Mouse (Mus musculus) MEL-GATA-1-ER (cell line): Measurements from ENCODE around the gene Cpz.

ENCODE experiments used
- DNase-seq: peaks from one replicate; pipeline ENCODE4 v3.0.0-alpha.2; 2012; ENCODE audit warnings: low read depth; ENCODE audit errors: extremely low read depth

Cpz gene

DNA sequence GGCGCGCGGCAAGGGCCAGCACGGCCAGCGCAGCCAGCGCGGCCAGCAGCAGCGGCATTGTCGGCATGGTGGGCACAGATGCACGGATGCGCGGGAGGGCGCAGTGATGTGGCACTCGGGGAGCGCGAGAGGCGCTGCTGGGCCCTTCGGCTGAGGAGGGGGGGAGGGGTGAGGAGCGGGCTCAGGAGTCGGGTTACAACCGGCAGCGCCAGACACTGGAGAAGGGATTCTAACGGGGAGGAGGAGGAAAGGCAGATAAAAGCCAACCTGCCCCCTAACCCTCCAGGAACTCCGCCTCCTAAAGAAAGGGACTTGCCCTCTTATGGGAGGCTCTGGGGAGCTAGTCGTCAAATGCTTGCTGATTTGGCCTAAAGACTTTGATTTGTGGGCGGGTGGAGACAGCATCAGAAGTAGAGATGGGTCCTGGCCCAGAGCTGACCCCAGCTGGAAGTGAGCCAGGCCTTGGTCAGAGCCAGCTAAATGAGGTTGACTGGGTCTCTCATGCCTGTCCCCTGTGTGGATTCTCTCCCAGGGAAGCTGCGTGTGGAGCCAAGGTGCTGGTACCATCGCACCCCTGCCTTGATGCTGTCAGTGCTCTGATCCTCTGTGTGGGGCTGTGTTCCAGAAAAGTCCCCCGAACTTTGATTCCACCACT, at the start of gene Cpz:
Cpz (minus strand) TSS at position 230 of the 655 bp plus-strand sequence.
- DNase-seq = no peak

DNA sequence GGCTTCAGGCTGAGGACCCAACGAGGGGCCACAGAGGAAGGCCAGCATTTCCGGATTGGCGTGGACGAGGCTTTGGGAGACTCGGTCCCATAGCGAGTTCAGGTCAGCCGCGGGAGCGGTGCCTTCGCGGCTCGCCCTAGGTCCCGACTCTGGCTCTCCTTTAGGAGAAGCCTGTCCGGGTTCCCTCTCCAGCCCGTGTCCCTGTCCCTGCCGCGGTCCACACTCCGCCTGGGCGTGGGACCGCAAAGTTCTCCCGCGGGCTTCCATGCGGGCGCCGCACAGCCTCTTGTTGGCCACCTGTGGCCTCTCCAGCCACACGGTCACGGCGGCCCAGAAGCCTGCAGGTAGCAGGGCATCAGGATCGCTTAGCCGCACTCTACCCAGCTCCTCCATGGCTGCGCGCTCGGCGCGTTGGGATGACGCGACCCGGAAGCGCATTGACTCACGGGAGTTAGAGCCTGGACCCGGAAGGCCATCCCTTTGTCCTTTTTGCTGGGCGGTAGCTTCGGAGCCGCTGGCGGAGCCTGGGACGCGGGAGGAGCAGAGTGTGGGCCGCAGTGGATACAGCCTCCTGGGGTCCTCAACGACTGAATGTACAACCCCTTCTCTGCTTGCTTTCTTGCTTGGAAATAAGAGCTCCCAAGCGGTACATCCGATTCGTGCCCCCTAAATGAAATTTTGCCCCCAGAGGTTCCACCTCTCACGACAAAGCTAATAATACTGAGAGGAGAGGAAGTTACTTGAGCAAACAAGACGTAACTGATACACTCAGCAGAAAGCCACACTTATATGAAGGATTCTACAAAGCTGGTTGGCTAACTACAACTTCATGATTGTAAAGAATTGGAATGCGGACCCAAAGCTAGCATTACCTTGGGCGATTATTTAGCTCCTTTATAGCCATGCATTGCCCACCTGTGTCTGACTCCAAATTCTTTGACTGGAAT, 49.4 kb upstream of the Cpz start, which contains the start of gene Trmt44:
Trmt44 (minus strand) TSS at position 418 of the 947 bp plus-strand sequence.
- DNase-seq = peak; percentile 86

DNA sequence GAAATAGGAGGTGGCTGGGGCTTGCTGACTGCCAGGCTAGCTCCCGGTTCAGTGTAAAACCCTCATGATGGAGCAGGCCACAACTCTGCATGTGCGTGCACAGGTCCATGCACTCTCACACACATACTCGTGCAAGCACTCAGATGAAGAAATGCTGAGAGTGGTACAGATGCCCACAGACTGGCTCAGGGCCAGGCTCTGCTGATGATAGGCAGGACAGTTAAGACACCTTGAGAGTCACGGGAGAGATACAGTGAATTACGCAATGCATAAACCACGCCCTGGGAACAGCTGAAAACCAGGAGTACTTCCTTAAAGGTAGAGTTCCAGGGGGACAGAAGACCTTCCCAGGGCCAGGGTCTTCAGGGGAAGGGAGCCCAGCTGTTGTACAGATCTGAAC, 46.0 kb upstream of the Cpz start:
- no peak for DNase-seq

DNA sequence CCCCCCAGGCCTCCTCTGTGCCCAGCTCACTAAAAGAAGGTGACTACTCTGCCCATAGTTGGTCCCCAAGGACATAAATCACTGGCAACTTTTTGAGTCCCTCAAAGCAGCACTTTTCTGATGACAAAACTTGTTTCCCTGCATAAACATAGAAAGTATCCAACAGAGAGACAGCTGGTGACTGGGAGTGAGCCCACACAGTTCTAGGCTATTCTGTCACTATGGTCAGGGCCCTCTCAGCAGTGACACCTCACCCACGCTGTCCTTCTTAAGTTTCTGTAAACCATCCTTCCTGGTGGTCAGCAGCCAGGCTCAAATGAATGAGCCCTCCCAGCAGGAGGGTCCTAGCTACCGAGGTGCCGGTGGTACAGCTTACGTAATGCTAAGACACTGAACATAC, 41.1 kb upstream of the Cpz start:
- DNase-seq = no peak

DNA sequence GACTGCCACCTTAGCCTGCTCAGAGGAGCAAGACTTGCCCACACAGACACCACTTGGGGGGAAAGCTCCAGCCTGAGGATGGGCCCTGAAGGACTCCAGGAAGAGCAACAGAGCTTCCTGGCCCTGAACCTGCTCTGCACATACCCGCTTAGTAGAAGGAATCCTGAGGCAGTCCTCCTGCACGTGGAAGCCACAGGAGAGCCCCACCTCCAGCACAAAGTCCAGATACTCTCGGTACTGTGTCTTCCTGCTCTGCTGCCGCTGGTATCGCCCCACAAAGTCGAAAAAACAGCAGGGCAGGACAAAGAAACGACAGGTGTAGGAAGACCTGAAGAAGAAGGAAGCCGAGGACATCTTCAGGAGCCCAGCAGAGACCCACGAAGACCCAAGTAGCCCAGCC, 39.7 kb upstream of the Cpz start:
- DNase-seq = no peak

DNA sequence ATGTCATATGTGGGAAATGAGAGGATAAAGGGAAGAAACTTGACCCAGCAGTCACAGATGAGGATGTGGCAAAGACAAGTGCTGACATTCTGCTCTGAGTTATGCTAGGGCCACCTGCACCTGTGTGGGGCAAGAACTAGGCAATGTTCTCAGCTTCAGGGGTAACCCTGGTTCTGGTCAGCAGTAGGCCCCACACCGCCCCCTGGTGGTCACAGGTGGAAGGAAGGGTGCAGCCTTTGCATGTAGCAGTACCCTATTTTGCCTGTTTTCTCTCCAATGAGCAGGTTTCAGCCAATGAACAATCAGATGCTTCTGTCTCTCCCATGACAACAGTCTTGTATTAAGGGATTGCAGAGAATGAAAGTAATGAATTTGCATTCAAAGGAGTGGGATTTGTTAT, 38.0 kb upstream of the Cpz start:
- peak; percentile 41 for DNase-seq

DNA sequence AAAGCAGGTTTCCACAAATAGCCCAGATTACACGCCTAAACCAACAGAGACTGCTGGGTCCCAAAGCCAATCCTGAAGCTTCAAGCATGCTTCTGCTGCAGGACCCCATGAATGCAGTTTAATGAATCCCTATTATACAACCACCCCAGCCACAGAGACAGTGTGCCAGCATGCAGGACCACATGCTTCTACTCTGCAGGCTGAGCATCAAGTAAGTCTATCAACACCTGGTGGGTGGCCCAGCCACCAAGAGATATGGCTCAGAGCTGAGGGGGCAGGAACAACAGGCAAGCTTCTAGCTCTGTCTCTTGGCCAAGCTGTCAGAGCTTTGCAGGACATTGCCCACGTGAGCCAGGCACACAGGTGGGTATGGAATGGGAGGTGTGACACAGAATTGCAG, 37.1 kb upstream of the Cpz start:
- no peak for DNase-seq

DNA sequence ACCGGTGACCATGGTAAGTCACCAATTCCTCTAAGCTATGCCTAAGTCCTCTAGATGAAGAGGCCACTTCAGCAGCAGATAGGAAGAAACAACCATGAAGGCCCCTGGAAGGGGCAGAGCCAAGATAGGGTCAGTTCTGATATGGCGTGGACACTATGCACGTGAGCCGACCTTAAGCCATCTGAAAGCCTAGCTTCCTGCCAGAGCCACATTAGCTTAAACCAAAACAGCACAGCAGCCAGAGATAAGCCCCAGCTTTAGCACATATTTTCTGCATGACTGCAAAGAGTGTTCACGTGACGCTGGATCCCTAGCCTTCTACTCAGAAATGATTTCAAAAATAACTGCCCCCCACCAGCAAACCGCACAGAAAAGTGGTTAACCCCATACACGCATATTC, 33.9 kb upstream of the Cpz start:
- DNase-seq = no peak

DNA sequence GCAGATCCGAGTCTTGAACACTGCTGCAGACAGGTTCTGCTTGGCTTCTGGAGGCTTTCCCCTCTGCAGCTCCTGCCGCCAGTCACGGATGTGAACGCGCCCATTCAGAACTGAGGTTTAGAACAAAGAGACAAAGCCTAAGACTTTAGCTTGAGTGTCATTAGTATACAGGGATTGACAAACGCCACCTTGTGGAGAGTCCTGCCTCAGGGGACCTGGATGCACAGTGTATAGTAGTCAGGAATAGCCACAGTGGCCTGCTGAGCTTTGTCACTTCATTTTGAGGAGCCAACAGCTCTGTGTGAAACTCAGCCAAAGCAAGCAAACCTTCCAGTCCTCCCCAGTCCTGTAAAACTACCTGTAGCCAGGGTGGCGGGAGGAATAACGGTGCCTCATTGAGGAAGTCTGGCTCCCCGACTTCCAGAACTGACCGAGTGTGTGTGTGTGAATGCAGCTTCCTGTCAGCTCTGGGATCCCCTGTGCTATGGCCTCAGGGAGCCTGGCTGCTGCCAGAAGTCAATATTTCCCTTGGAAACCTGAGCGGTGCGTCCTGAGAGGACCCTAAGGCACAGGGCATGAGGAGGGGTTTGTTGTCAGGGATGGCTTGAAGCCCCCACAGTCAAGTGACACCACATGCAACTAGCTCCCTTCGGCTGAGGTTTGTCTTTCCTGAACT, 32.6 kb upstream of the Cpz start:
- DNase-seq = no peak

DNA sequence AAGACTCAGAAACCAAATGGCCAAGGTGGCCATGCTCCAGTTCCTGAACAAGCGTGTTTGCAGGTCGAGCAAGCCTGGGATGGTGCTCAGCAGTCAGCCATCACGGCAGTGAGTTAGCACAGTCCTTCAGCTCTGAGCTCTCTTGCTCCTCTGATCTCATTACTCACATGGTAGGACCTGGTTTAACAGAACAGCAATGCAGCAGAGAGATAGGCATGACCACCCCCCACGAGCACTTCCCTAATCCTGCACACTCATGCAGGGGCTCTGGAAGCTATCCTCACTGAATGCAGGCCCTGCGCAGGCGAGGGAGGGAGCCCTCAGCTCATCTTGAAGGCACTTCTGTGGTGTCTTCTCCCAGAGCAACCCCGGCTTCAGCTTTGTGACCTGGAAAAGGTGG, 30.9 kb upstream of the Cpz start:
- DNase-seq = peak; percentile 26

DNA sequence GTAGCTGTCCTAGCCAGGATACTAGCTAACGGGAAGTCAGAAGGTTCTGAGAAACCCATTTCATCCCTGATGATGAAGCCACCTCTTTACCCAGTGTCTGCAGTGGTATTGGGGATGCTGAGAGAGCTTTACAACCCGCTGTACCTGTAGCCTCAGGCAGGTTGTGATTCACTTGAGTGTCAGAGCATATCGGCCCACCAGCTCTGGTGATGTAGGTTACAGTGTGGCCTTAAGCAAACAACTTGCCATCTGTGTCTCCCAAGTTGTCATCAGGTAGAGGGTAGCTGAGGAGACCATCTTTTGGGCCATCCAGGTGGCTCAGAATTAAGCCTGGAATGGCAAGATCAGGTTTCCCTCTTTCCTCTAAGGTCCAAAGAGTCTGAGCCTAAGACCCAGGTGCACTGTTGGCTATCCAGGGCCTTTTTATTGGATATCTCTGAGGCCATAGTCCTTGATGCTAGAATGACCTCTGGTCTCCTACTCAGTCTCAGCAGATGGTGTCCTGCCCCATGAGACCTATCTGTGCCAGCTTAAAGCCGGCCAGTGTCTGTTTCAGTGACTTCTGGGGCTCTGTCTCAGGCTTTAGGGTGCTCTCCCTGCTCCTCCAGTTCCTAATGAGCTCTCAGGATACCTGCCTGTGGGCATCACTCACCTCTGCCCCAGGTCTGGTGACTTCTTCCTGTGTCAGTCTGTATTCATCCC, 27.5 kb upstream of the Cpz start:
- DNase-seq = no peak

DNA sequence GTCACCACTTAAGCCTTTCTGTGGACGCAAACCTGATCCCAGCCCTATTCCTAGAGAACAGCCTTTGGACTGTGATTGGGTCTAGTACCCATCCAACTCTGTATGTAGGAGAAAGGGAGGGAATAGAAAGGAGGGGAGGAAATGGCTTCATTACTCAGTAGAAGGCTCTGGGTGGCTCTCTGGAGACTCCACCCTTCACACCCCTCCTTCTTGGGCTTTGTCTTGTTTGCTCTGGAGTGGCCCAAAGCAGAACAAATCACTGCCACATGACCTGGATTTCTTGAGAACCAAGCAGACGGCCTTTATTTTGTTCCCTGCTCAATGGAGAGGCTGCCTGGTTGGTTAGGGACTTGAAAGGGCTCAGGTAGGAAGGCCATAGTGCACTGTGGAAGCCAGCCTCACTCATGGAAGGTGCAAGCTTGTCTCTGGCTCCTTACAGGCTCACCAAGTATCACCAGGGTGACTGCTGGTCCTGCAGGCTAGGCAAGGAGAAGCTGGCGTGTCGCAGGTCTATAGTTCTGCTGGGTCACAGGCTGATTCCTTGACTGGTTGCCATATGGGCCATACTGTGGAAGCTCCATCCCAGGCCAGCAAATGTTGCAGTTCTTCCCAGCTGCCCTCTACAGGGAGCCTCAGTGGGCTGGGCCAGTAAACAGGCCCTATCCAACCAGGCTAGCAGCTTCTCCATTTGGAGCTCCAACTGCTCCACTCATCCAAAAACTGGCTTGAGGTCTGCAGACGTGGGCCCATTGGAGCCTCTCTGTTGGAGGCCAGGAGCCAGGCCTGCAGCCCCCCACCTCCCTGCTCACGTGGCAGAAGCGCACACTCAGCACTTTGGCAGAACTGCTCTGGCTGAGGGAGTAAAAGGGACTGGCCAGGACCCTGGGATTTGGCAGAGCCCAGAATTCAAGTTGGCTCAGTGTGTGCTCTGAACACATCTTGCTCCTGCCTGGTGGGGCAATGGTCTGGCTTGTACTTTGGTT, 26.6 kb upstream of the Cpz start:
- DNase-seq = no peak

DNA sequence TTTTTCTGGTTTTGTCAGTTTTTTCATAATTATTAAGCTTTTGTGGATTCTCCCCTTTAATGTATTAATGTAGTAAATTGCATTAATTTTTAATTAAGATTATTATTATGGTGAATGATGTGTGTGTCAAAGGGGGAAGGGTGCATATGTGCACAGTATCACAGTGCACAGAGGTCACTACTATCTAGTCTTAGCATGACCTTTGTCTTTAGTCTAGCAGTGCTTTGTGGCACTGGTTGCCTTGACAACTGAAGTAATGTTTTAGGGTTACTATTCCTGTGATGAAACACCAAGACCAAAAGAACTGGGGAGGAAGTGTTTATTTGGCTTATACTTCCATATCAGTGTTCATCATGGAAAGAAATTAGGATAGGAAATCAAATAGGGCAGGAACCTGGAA, 20.6 kb upstream of the Cpz start:
- no peak for DNase-seq

DNA sequence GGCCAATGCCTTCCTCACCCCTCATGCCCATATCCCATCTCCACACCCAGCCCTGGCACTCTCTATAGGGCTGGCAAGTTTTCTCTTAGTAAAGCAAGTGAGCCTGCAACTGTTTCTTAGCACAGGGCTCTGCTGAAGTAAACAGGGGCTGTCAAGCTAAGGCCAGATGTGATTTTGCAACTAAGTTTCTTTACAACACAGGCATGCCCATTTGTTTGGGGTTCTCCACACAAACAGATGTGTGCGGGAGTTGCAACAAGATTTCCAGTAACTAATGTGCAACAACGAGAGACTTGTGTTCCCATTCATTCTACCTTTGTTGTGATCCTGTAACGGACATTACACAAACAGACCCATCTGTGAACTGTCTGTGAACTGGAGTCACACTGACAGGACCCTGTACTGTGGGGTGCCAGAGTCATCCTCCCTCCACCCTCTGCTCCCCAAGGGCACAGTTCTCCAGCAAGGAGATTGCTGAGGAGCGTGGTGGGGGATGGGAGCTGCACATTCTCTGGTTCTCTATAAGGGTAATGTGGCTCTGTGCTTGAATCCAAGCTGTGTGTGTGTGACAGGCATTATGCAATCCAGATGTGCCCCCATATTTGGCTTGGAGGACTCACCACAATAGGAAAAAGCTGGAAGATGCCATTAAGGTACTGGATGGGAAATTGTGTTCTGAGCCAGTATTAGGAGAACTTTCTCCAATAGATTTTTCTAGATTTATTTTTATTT, 15.7 kb upstream of the Cpz start:
- DNase-seq = no peak

DNA sequence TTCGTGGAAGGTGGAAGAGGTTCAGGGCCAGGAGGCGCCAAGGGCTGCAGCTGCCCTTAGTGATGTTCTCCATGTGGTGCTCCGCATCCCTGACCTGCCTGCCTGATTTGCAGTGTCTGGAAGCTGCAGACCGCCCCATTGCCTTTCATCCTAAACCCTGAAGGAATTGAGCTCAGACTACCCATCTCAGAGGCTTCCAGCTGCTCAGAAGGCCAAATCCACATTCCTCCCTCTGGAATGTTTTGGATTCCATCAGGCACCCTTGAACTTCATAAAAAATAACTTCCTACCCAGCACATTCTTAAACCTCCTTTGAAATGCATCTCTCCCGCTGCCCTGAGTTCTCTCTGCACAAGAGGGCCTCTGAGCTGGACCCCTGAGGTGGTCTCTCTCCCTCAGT, 15.1 kb upstream of the Cpz start:
- DNase-seq = no peak

DNA sequence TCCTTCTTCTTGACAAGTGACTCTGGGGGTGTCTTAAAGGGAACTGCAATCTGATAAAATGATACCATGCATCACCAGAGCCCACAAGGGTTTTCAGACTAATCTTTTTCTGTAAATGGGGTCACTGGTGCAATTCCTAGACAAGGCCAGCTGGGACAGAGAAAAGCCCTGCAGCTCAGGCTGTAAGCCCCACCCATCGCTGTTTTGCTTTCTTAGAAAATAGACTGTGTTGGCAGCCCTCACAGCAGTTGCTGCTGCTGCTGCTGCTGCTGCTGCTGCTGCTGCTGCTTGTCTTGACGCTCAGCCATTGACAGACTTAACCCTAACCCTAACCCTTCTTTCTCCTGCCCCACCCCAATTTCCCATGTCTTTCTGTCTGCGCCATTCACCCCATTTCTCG, 14.1 kb upstream of the Cpz start:
- DNase-seq = no peak

DNA sequence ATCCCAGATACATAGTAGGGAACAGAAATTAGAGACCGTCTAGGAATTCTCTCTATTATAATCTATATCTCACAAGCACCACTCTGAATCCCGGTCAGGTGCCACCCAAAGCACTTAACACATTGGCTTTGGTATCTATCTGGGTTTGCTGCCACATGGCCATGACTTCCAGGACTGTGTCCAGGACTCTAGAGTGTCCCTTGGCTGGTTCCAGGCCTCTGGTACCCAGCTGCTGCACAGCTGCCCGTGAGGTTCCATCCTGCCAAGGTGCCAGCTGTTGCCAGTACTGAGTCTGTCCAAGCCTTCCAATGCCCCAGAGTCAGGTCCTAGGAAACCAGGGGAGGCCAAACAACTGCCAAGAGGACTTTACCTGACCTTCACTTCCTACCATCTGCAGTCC, 12.5 kb upstream of the Cpz start:
- DNase-seq = no peak

DNA sequence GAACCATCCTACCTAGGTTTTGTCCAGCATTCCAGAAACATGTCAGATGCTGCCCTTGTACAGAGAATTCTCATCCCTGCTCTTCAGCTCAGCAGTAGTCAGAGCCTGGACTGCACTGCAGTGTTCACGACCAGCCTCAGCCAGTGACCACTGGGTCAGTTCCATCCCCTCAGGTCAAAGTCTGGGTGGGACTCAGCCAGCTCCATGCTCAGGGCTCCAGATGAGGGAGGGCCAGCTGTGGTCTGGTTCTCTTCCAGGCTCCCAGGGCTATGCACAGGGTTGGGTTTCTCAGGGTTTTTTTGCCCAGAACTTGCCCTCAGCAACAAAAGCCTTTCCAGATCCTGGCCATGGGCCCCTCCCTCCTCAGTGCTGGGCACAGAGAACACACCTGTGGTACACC, 12.0 kb upstream of the Cpz start:
- DNase-seq = no peak

DNA sequence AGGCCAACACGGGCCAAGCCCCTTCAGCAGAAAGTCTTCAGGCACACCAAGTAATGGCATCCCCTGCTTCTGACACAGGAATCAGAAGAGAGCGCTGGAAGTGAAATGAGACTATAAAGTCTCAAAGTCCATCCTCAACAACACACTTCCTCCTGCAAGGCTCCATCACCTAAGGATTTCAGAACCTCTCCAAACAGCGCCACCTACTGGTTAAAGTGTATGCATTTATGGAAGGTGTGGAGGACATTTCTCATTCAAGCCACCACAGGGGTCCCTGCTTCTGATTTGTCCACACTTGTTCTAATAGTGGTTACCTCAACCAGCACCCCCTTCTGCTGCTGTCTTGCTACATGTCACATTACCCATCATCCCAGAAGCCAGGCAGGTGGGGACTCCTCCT, 10.8 kb upstream of the Cpz start:
- no peak for DNase-seq

DNA sequence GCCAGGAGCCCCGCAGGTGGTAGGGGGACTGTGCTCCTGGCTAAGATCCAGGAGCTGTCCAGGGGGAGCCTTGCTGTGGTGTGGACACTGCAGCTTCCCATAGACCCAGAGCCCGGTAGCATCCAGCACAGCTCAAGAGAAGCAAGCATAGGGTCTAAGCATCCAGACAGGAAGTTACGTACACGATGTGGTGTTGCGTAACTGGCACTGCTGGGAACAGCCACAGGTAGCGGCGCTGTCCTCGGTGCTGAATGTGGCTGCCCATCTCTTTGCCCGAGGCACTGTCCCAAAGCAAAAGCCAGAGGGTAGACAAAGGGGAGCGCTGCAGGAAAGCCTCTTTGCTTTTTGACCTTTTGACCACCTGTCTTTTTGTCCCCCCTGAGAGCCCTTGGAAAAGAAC, 6.1 kb upstream of the Cpz start:
- DNase-seq = no peak
